Mouse (Mus musculus) limb, embryonic 10.5 days (tissue): ENCODE results near the gene Rhbdf1. TPM values are rescaled to one million over a fixed set of nuclear protein-coding genes. Genes with fewer than 3 reads are reported as not detected.

Source experiments
- DNase-seq: peaks from one replicate; pipeline ENCODE4 v3.0.0-alpha.2; 2017; ENCODE audit warnings: low spot score
- H3K27ac ChIP-seq: fragments of 300-500 bp; sonication (generic); 2 replicates; pipeline ENCODE4 v1.5.1; 2016; ENCODE audit warnings: mild to moderate bottlenecking
- H3K27me3 ChIP-seq: fragments of 300-500 bp; sonication (generic); 2 replicates; pipeline ENCODE4 v1.6.1; 2016; ENCODE audit warnings: low read depth, mild to moderate bottlenecking; ENCODE audit not compliant: poor library complexity, severe bottlenecking
- H3K36me3 ChIP-seq: fragments of 300-500 bp; sonication (generic); 2 replicates; pipeline ENCODE4 v1.6.1; 2016; ENCODE audit warnings: mild to moderate bottlenecking, moderate library complexity
- H3K4me1 ChIP-seq: fragments of 300-500 bp; sonication (generic); 2 replicates; pipeline ENCODE4 v1.6.1; 2016
- H3K4me3 ChIP-seq: fragments of 300-500 bp; sonication (generic); 2 replicates; pipeline ENCODE4 v1.5.1; 2016; ENCODE audit warnings: mild to moderate bottlenecking, moderate library complexity
- H3K9me3 ChIP-seq: fragments of 300-500 bp; sonication (generic); replicated peaks from 2 replicates; pipeline ENCODE4 v1.6.1; 2016; ENCODE audit warnings: mild to moderate bottlenecking
- WGBS: fragments of 180-500 bp; shearing (Covaris S2); methylation state at CpG from one replicate; pipeline ENCODE4 v1.1.7; 2016; 5-methylcytosine and 5-hydroxymethylcytosine counted together
- polyA plus RNA-seq: library from polyadenylated mRNA; unstranded; fragments of >200 nt; fragmentation: Nextera tagmentation; extraction: Ambion mirVana; gene quantifications from 2 replicates; pipeline ENCODE4 v1.2.1, GENCODE M21; 2016

Gene Rhbdf1
- polyA plus RNA-seq, 1 experiment from 2014 or later = 28.1 TPM

DNA sequence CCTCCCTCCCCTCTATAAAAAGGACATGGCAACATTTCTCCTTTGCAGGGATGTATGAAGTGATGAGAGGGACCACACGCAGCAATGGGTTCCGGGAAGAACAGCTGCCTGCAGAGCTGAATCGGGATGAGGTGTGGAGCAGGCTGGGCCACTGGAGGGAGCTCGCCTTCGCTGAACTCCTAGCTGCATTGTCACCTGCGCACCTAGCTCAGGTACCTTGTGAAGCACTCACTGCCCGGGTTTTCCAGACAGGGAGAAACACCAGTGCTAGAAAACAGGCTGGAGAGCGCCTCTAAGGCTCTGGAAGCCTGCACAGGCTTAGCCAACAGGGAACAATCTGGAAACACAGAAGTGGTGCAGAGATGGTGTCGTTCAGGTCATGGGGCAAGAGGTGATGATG, 60.6 kb downstream of the Rhbdf1 start:
- Histone ChIP-seq H3K9me3 (no peaks in the 10 kb centered on the region), H3K36me3 (no peaks in the 10 kb centered on the region), H3K27me3 (peaks cover 32% of the 10 kb centered on the region), H3K27ac (peak overlapping the region; percentile 78), H3K4me1 (peaks cover 15% of the 10 kb centered on the region), H3K4me3 (peak overlapping the region; percentile 47)
- peak; percentile 49 for DNase-seq
- 4% methylated on average over 9 of the region's 9 CpGs for WGBS

DNA sequence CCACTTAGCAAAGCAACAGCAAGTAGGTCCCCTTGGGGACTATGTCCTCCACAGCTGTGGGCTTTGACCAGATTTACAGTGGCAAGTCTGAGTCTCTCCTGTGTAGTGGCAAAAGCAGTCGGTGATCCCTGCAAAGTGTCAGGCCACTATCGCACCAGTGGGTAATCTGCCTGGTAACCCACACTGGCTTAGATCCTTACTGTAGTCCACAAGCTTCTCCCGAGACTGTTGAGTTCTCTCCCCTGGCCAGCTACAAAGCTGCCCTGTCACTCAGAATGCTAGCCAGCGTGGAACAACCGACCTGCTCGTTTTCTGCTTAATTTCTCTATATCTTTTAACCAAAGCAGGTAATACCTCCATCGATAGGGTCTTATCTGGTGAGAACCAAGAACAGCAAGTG, 61.8 kb downstream of the Rhbdf1 start:
- peak; percentile 27 for DNase-seq
- Histone ChIP-seq H3K36me3 (no peaks in the 10 kb centered on the region), H3K4me3 (no peak overlapping the region), H3K4me1 (peaks cover 15% of the 10 kb centered on the region), H3K27ac (no peak overlapping the region), H3K9me3 (no peaks in the 10 kb centered on the region), H3K27me3 (peaks cover 32% of the 10 kb centered on the region)
- WGBS = 85% methylated on average over 7 of the region's 7 CpGs

Other genes with a start within 250 kb of the Rhbdf1 start
- 1.1 and 2.0 TPM in 2 replicates for gene Nsg2, start 221.8 kb downstream of the Rhbdf1 start, polyA plus RNA-seq
- gene Il9r, start 22.0 kb downstream of the Rhbdf1 start, polyA plus RNA-seq = not detected in 2 replicates
- 115 and 121 TPM in 2 replicates for gene Snrnp25, start 16.9 kb downstream of the Rhbdf1 start, polyA plus RNA-seq
- 36.2 and 45.2 TPM in 2 replicates for gene Mpg, start 4.2 kb upstream of the Rhbdf1 start, polyA plus RNA-seq
- gene Nprl3, start 45.4 kb upstream of the Rhbdf1 start, polyA plus RNA-seq = 43.7 and 51.8 TPM in 2 replicates
- gene Hba-x, start 54.1 kb upstream of the Rhbdf1 start, polyA plus RNA-seq = 2,528 and 3,017 TPM in 2 replicates
- 1,811 and 2,033 TPM in 2 replicates for gene Hba-a1, start 61.2 kb upstream of the Rhbdf1 start, polyA plus RNA-seq
- 5.7 and 5.9 TPM in 2 replicates for gene Hbq1b, start 64.7 kb upstream of the Rhbdf1 start, polyA plus RNA-seq
- 3,476 and 3,759 TPM in 2 replicates for gene Hba-a2, start 74.2 kb upstream of the Rhbdf1 start, polyA plus RNA-seq
- not detected in 2 replicates for gene Hbq1a, start 77.8 kb upstream of the Rhbdf1 start, polyA plus RNA-seq
- gene Sh3pxd2b, start 125.5 kb upstream of the Rhbdf1 start, polyA plus RNA-seq = 25.0 and 31.3 TPM in 2 replicates
- gene Ubtd2, start 233.1 kb upstream of the Rhbdf1 start, polyA plus RNA-seq = 74.2 and 82.0 TPM in 2 replicates